Mouse (Mus musculus): ENCODE data around the gene Arid5b. TPM values are rescaled to one million over a fixed set of nuclear protein-coding genes. Genes with fewer than 3 reads are reported as not detected.

The Arid5b gene
- total RNA-seq, 2 experiments from 2014 or later, result 14.0 to 25.3 TPM

GRCm38 (mm10) chr10:68274900-68275760 lies 3.4 kb downstream of the Arid5b start:
- no peak for DNase-seq (ENCODE audit: low spot score in 2 of 2)

- DNase-seq (ENCODE audit: low spot score in 2 of 2), result no peak
Measured at GRCm38 (mm10) chr10:68269789-68270188, 8.8 kb downstream of the Arid5b start.

GRCm38 (mm10) chr10:68268629-68269028 lies 9.9 kb downstream of the Arid5b start:
- DNase-seq (ENCODE audit: low spot score in 2 of 2), result no peak

DNA sequence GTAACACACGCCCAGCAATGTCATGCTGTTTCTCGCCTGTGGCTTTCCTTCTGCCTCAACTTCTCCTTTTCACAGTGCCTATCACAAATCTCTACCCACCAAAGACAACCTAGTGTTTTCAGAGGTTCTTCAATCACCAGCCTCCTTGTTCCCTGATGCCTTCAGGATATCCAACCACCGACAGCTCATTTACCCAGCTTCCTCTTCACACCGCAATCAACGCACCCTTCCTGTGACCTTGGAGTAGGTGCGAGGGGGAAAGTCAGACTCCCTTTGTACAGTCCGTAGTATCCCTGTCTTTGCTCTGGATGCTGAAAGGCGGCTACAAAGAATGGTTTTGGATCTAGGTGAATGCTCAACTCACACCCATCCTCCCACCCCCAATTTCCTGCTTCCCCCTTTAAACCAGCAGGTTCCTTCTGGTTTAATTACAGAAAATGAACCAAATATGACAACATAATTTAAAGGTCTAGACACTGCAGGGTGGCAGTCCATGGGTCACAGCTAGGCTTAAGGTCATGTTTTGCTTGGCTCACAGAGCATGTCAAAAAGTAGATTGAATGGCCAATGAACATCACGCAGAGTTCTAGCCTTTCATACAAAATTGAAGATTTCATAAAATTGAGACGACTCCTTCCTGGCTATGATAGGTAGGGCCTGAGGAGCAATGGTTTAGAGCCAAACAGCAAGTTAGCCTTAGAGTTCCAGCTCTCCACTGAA lies 14.4 kb downstream of the Arid5b start:
- DNase-seq (ENCODE audit: low spot score in 2 of 2), result no peak

- no peak for DNase-seq (ENCODE audit: low spot score in 2 of 2)
Measured at GRCm38 (mm10) chr10:68263296-68263968, 15.1 kb downstream of the Arid5b start.

DNA sequence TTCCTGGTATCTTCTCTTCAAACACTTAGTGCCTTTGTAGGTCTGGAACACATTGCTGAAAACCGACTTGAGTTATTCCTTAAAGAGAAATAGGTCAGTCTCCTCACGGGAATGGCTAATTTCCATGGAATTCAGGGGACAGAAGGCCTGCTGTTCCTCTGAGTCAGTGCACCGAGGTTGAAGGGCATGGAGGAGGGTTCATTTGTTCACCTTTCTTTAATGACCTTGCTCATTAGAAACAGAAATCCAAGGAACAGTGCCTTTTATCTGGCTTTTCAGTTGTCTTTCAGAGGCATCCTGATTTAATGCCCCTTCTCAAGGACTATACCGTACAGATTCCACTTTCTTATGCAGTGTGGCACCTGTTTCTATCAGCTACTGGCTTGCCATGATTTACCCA lies 18.9 kb downstream of the Arid5b start:
- no peak for DNase-seq (ENCODE audit: low spot score in 2 of 2)

GRCm38 (mm10) chr10:68257358-68258056 lies 21.0 kb downstream of the Arid5b start:
- DNase-seq (ENCODE audit: low spot score in 2 of 2), result no peak

- DNase-seq (ENCODE audit: low spot score in 2 of 2), result no peak
Measured at GRCm38 (mm10) chr10:68256134-68256533, 22.4 kb downstream of the Arid5b start.

DNA sequence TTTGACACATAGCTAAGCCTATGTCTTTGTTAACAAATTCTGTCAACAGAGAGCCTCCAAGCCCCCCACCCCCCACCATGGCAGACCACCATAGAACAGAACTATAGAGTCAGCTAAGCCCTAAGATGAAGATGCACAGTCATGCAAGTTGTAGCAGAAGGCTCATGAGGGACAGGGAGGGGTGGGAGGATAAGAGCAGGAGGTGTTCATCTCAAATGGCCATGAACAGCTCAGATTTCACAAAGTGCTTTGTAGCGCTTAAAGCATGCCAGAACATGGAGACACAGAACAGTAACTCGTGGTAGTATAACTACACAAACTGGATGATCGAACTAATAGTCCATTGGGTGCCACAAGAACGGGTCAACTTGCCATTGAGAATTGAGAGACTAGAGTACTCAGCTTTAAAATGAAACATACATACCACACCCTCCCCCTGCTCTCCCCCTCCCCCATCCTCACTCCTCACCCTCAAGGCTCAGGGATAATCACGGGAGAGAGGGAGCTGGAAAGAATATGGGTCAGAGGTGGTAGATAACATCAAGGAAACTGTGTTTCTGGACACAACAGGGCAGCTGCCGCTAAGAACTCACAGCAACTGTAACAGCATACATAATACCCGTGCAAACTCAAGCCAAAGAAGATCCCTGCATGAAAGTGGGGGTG lies 25.0 kb downstream of the Arid5b start:
- DNase-seq (ENCODE audit: low spot score in 2 of 2), result no peak

DNA sequence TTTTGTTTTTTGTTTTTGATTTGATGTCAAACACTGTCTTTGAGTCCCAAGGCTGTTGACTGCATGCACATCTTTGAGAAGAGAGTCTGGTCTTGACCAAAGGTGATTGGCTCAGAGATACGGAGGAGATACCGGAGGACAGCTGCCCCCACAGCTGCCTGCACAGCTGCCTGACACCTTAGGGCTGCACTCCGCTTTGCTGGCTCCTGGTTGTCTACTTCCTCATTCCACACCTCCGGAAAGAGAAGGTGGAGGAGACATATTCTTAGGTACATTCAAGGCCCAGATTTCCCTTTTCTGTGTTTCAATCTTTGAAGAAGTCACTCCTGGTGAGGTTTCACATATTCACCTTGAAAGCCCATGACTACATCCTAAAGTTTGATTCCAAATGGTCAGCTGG lies 25.9 kb downstream of the Arid5b start:
- no peak for DNase-seq (ENCODE audit: low spot score in 2 of 2)

- DNase-seq (ENCODE audit: low spot score in 2 of 2), result peak in 1 of 2 experiments; percentile 36
Measured at GRCm38 (mm10) chr10:68249355-68249782, 29.2 kb downstream of the Arid5b start.

GRCm38 (mm10) chr10:68248281-68249015 lies 30.1 kb downstream of the Arid5b start:
- no peak for DNase-seq (ENCODE audit: low spot score in 2 of 2)

- DNase-seq (ENCODE audit: low spot score in 2 of 2), result no peak
Measured at GRCm38 (mm10) chr10:68247490-68248280, 30.9 kb downstream of the Arid5b start.

DNA sequence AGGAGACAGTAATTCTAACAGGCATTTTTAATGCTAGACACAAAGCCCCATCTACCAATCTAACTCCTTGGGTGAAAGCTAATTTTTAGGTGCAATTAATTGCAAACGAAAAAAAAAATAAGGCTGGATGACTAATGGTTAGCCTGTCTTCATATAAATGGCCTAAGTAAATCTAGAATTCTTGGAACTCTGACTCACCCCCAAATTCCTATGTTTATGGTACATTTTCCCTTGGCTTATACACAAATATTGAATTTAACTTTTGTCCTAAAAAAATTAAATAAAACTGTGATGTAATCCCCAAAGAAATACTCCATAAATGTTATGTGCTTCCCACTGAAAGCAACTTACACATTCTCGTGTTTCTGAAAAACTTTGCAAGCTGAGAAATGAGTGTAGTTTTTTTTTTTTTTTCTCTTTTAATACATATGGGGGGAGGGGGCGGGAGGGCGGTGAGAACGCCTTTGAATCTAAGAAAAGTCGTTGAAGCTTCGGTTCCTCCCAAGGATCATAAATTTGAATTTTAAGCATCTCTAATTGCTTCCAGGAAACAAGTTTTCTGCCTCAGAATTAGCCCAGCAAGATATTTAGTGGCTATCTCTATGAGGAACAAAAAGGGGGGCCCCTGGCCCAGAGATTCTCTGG lies 31.8 kb downstream of the Arid5b start:
- DNase-seq (ENCODE audit: low spot score in 2 of 2), result no peak

- DNase-seq (ENCODE audit: low spot score in 2 of 2), result no peak
Measured at GRCm38 (mm10) chr10:68240804-68241485, 37.6 kb downstream of the Arid5b start.

DNA sequence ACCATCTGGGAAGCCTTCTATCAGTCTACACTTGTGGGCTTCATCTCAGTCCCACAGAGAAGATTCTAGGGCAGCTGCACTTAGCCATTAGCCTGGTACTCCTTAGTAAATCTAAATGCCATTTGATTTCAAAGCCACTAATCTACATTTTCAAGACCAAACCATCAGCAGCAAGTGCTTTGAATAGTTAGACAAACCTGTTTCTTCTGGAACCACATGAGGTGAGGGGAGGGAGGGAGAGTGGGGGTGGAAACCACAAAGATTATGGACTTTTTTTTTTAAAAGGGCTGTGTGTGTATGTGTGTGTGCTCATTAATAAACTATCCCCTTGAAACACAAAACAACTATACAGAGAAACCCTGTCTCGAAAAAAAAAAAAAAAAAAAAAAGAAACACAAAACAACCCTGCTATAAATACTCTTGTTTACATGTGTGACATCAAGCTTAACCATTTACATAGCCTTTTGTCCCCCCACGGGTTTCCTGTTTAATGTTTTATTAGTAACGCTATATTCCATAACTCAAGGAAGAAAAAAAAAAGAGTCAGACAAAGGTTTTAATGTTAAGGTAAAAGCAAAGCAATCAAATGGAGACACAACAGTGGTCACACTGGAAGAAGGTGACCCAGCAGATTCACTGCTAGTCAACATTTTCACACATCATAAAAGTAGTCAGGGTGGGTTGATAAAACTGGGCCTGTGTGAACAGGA lies 38.3 kb downstream of the Arid5b start:
- DNase-seq (ENCODE audit: low spot score in 2 of 2), result no peak

DNA sequence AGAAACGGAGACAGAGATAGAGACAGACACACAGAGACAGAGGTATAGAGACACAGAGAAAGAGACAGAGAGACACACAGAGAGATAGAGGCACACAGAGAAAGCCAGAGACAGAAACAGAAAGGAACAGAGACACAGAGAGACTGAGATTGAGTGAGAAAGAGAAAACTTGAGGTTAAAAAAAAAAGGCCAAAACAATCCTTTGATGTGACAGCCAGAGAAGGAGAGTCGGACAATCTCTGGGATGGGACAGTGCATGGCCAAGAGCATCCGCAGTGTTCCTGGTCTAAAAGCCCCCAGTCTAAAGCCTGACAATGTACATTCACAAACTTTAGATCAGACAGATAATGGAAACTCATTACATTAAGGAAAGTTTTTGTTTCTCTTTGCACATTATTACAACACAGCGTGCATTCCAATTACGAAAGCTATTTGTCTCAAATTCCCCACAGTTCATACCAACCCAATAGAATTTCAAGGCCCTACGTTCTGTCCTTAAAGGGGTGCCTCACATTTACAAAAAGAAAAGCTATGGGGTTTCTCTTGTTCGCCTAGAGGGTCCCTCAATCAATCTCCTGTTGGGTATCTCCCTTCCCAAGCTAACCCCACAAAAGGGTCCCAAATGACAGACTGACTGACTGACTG lies 39.0 kb downstream of the Arid5b start:
- no peak for DNase-seq (ENCODE audit: low spot score in 2 of 2)

Data from adrenal gland, adult 18-20 months (tissue).